Mouse (Mus musculus) thymus, adult 2 months (tissue): ENCODE data around the gene Utp11.

Experiments used
- CTCF ChIP-seq: fragments of 200-500 bp; IDR thresholded peaks from 2 replicates; pipeline ENCODE4 v1.5.1; 2012; ENCODE audit warnings: mild to moderate bottlenecking, control low read depth, low read length, moderate library complexity, borderline replicate concordance; ENCODE audit not compliant: control insufficient read depth, poor library complexity, insufficient read depth; ENCODE audit errors: extremely low read depth
- POLR2A ChIP-seq: fragments of 200-500 bp; IDR thresholded peaks from 2 replicates; pipeline ENCODE4 v1.6.1; 2012; ENCODE audit warnings: mild to moderate bottlenecking, low read length, control low read depth, moderate library complexity; ENCODE audit not compliant: control insufficient read depth, poor library complexity, insufficient read depth; ENCODE audit errors: extremely low read depth

- TF ChIP-seq CTCF (peak; percentile 48; the same call in 1 of the 2 replicates), POLR2A (peak; percentile 56; the same call in 1 of the 2 replicates)
These were observed at the start of gene Utp11 for GRCm38 (mm10) chr4:124693135-124693894.
